Mouse (Mus musculus) heart, postnatal 25 days (tissue): ENCODE measurements around the gene Itih5. TPM values are rescaled to one million over a fixed set of nuclear protein-coding genes. Genes with fewer than 3 reads are reported as not detected.

Experiments used
- DNase-seq: peaks from one replicate; pipeline ENCODE4 v3.0.0; 2022; ENCODE audit warnings: low spot score
- intact Hi-C: fragments of 180-260 bp; cut with DNase I; formaldehyde crosslinking; loops from one replicate; pipeline ENCODE4 v1.15.1; 2025
- total RNA-seq, 2 experiments: library from RNA; stranded (reverse); gene quantifications; 2 replicates each; pipeline ENCODE4 v1.2.3; 2021

The Itih5 gene
- total RNA-seq, 2 experiments from 2014 or later: 7.1 to 8.2 TPM

DNA sequence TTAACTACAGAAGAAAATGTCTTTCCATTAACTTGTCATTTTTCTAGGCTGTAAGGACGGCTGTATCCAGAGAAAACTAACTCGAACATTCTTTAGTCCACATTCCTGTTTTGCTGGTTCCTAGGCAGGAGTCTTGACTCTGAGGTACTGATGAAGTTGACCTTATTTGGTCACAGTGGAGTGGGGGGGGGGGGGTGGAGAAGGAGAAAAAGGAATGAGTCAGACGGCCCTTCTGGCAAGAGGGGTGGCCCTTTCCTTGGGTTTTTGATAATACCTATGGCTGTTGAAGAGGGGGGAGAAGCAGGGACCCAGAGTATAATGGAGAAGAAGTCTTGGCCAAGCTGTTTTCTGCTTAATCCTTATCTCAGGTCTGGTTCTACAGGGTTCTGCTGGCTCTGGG is 148.0 kb downstream of the Itih5 start:
- no peak for DNase-seq

DNA sequence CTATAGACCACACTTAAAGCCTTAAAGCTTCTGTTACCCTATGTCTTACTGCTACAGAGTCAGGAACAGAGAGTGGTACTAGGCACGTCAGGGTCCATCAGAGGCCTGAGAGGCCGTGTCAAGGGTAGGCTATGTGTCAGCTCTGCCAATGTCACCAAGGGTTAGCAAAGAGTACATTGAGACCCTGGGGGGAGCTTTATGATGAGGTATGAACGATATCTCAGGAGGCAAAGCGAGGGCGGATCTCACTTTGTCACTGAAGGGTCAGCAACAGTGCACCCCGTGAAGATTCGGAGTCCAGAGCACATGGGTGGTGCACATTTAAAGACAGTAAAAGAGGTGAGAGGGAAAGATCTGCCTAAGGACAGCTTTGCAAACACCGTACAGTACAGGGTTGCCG is 148.6 kb downstream of the Itih5 start:
- DNase-seq: no peak
- intact Hi-C loops: no loop called here

More for the DNA sequence above, 148.0 kb downstream of the Itih5 start:
- intact Hi-C loops: no loop called here

DNA sequence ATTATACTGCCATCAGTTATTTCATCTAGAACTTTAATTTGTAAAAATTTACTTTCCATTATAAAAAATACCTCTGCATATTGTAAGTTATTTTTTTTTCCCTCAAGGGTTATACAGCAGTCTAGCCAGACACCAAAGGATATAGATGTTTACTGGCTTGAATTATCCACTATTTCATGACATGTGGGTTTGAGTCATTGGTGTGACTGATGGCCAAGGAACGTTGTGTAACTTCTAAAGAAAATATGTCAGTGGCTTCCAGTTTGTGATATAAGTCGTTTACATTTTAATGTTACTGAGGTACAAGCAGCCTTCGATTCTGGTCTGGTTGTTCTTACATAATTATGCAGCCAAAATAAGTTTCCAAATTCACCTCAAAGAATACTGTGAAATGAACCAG is 151.5 kb downstream of the Itih5 start:
- intact Hi-C loops: no loop called here
- DNase-seq: no peak

Other genes with a start within 250 kb of the Itih5 start
- gene Taf3, start 105.0 kb upstream of the Itih5 start, total RNA-seq: 1 to 10 TPM; 7.9 to 9.4 TPM
- 1,000 to 10,000 TPM; 1,456 to 1,515 TPM for gene Atp5c1, start 73.1 kb upstream of the Itih5 start, total RNA-seq
- gene Kin, start 73.0 kb upstream of the Itih5 start, total RNA-seq: 10 to 100 TPM in 1 of 2 experiments, 1 to 10 TPM in 1; 6.1 to 11.0 TPM
- gene Itih2, start 22.2 kb upstream of the Itih5 start, total RNA-seq: under 1 TPM; 0.47 to 0.70 TPM
- gene Sfmbt2, start 216.9 kb downstream of the Itih5 start, total RNA-seq: under 1 TPM; 0.53 to 0.55 TPM